Mouse (Mus musculus): ENCODE results near the gene Arhgdib.

Arhgdib gene

GRCm38 (mm10) chr6:136941051-136942021 lies at the start of gene Arhgdib:
TSS of gene Arhgdib (minus strand) at chr6:136941899.
- peak; percentile 76 for DNase-seq (ENCODE audit: low spot score)

- DNase-seq (ENCODE audit: low spot score): no peak
These were observed 48.9 kb upstream of the Arhgdib start for GRCm38 (mm10) chr6:136990557-136990956.

- no peak for DNase-seq (ENCODE audit: low spot score)
These were observed 48.3 kb upstream of the Arhgdib start for GRCm38 (mm10) chr6:136989824-136990497.

GRCm38 (mm10) chr6:136988536-136989060 lies 46.9 kb upstream of the Arhgdib start:
- DNase-seq (ENCODE audit: low spot score): no peak

- no peak for DNase-seq (ENCODE audit: low spot score)
These were observed 45.0 kb upstream of the Arhgdib start for GRCm38 (mm10) chr6:136986718-136987117.

- no peak for DNase-seq (ENCODE audit: low spot score)
These were observed 44.3 kb upstream of the Arhgdib start for GRCm38 (mm10) chr6:136986019-136986418.

- no peak for DNase-seq (ENCODE audit: low spot score)
These were observed 41.5 kb upstream of the Arhgdib start for GRCm38 (mm10) chr6:136983201-136983600.

- no peak for DNase-seq (ENCODE audit: low spot score)
These were observed 40.9 kb upstream of the Arhgdib start for GRCm38 (mm10) chr6:136982581-136982980.

GRCm38 (mm10) chr6:136980331-136980746 lies 38.6 kb upstream of the Arhgdib start:
- peak; percentile 39 for DNase-seq (ENCODE audit: low spot score)

GRCm38 (mm10) chr6:136979274-136980082 lies 37.8 kb upstream of the Arhgdib start:
- DNase-seq (ENCODE audit: low spot score): peak; percentile 35

- peak; percentile 41 for DNase-seq (ENCODE audit: low spot score)
These were observed 27.2 kb upstream of the Arhgdib start for GRCm38 (mm10) chr6:136968877-136969276.

GRCm38 (mm10) chr6:136967466-136967865 lies 25.8 kb upstream of the Arhgdib start:
- DNase-seq (ENCODE audit: low spot score): peak; percentile 59

- no peak for DNase-seq (ENCODE audit: low spot score)
These were observed 24.2 kb upstream of the Arhgdib start for GRCm38 (mm10) chr6:136965912-136966311.

GRCm38 (mm10) chr6:136964609-136965510 lies 23.2 kb upstream of the Arhgdib start:
- DNase-seq (ENCODE audit: low spot score): peak; percentile 53

GRCm38 (mm10) chr6:136962957-136963356 lies 21.3 kb upstream of the Arhgdib start:
- DNase-seq (ENCODE audit: low spot score): no peak

- no peak for DNase-seq (ENCODE audit: low spot score)
These were observed 17.4 kb upstream of the Arhgdib start for GRCm38 (mm10) chr6:136959131-136959530.

- DNase-seq (ENCODE audit: low spot score): no peak
These were observed 15.4 kb upstream of the Arhgdib start for GRCm38 (mm10) chr6:136957062-136957461.

- no peak for DNase-seq (ENCODE audit: low spot score)
These were observed 13.5 kb upstream of the Arhgdib start for GRCm38 (mm10) chr6:136955240-136955639.

GRCm38 (mm10) chr6:136954715-136955114 lies 13.0 kb upstream of the Arhgdib start:
- no peak for DNase-seq (ENCODE audit: low spot score)

GRCm38 (mm10) chr6:136954192-136954591 lies 12.5 kb upstream of the Arhgdib start:
- no peak for DNase-seq (ENCODE audit: low spot score)

GRCm38 (mm10) chr6:136952930-136953329 lies 11.2 kb upstream of the Arhgdib start:
- no peak for DNase-seq (ENCODE audit: low spot score)
